Mouse (Mus musculus): ENCODE results near the gene Qdpr.
"Not testable (repeated sequence)": the region's sequence is repeated elsewhere in the genome, so short reads cannot be mapped to it uniquely, and the experiment has no call there.

The Qdpr gene

GRCm38 (mm10) chr5:45449206-45449605 lies 830 bp downstream of the Qdpr start:
- DNase-seq = no peak

GRCm38 (mm10) chr5:45448676-45449075 lies 1.4 kb downstream of the Qdpr start:
- peak in 1 of 2 experiments; percentile 41 for DNase-seq

DNA sequence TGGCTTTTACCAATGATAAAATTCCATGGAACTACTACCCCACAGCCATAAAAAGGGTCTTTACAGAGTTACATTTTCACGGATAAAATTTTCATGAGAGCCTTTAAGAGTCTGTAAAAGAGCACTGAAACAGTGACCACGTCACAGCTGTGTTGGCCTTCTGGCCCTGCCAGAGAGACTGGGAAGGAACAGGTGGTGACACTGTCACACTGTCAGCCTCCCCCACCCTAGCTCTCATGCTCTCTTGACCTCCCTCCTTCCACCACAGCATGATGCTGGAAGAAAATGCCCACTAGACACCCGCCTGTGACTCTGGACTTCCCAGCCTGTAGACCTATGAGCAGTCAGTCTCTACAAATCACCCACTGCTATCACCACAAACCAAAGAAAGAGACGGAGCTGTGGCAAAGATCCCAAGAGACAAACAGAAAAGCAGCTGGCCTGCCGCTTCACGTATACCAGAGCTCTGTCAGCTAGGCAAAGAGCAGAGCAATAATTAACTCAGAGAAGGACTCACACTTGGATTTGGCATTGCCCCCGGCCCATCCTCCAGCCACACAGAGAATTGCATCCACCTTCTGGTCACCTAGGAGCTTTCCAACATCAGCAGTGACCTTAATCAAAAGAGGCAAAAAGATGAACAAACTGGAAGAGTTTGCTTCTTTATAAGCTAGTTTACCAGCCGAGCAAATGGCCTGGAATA lies 5.8 kb downstream of the Qdpr start:
- peak; percentile 19 to 39 for DNase-seq

GRCm38 (mm10) chr5:45441745-45442144 lies 8.3 kb downstream of the Qdpr start:
- no peak for DNase-seq

- DNase-seq = no peak
Observed at GRCm38 (mm10) chr5:45441124-45441523, 8.9 kb downstream of the Qdpr start.

DNA sequence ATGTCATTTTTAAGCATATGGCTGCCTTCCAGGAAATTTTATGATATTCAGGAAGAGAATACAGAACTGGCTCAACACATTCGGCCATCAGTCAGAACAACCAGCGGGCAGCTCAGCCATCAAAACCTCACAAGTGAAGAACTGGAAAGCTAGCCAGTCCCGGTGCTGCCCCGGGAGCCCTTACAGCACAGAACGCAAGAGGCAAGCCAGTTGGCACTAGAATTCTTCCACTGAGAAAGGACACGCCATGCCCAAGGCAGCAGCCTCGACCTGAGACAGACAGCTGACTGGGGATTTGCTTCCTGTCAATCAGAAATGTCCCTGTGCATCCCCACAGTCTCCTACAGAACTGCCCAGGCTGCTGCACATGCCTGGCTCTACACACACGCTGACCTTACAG lies 11.7 kb downstream of the Qdpr start:
- peak; percentile 69 to 71 for DNase-seq

GRCm38 (mm10) chr5:45437826-45438225 lies 12.2 kb downstream of the Qdpr start:
- peak; percentile 48 to 68 for DNase-seq

- DNase-seq = no peak
Observed at GRCm38 (mm10) chr5:45435967-45436950, 13.8 kb downstream of the Qdpr start.

- no peak for DNase-seq
Observed at GRCm38 (mm10) chr5:45427891-45428290, 22.1 kb downstream of the Qdpr start.

DNA sequence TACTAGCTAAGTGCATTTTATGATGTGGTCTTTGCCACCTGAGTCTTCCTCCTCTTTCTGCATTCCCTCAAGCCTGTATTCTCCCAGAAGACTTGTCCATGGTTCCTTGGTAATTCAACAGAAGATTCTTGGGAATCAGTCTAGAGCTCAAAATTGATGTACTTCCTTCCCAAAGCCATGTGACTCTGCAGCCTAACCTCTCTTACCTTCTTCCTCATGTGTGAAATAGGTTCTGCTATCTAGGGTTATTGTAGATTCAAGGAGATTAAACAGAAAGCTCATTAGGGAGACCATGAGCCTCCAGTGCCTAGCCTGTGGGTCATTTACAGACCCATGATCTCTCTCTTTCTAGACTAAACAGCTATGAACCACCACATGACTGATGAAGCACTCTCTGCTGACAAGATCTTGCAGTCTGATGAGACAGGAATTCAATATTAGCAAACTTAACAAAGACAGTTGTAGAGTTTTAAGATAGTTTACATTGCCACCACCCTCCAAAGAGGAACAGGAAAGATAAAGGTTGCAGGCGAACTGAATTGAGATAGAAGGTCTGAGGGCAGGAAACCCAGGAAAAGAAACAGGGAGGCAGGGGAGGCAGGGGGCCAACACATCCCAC lies 23.5 kb downstream of the Qdpr start:
- no peak for DNase-seq

DNA sequence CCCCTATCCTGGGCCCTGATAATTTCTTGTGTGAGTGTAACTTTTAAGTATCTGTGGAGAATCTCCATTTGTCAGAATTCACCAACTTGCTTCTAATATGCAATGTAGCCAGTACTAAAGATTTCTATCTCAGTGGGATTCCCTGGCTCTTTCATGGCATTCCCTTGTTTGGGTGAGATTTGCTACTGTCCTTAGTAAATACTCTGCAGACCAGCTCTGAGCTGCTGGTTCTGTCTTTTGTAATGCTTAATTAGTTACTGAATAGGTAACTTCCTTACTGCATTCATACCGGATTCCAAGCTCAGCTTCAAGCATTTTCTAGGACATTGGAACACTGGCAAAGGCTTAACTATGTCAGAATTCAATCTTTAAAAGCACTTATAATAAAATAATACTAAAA lies 24.3 kb downstream of the Qdpr start:
- not testable (repeated sequence) for DNase-seq

GRCm38 (mm10) chr5:45424021-45424886 lies 25.8 kb downstream of the Qdpr start:
- peak; percentile 71 to 81 for DNase-seq

DNA sequence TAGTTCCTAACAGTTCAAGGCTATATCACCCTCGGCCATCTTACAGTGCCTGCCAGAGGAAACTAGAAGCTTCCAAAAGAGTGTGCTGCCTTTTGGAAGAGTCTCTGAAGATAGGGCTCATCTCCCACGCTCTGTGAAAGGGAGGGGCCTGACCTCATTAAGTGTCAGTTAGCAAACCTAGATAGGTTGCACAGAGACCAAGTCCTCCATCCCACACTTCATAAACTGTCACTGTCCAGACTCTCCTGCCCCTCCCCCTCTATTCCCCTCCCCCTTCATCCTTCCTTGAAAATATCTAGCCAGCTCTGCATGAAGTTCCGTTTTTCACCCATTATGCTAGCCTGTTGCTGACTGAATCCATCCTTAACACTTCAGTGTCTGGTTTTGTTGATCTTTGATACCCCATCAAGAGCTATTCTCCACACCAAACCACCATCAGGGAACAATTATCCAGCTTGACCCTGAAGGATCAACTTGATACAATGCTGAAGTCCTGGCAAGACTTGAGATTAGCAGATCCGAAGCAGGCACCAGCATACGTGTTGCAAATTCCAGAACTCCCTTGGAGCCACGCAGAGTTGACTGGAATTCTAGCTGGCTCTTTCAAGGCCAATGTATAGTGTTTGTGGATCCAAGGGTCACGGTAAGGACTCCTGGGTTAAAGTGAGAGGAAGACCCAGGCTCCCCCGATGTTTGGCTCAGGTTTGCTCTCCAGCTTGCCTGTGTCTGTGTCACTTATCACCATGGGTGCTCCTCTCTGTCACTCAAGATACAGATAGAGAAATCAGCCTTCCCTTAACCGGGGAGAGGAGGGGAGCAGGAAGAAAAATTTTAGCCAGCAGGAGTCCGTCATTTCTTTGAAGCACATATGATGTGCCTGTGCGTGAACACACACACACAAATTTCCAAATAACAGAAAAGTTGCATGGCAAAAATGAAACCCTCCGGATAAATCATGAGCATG lies 27.9 kb downstream of the Qdpr start:
- DNase-seq = no peak

DNA sequence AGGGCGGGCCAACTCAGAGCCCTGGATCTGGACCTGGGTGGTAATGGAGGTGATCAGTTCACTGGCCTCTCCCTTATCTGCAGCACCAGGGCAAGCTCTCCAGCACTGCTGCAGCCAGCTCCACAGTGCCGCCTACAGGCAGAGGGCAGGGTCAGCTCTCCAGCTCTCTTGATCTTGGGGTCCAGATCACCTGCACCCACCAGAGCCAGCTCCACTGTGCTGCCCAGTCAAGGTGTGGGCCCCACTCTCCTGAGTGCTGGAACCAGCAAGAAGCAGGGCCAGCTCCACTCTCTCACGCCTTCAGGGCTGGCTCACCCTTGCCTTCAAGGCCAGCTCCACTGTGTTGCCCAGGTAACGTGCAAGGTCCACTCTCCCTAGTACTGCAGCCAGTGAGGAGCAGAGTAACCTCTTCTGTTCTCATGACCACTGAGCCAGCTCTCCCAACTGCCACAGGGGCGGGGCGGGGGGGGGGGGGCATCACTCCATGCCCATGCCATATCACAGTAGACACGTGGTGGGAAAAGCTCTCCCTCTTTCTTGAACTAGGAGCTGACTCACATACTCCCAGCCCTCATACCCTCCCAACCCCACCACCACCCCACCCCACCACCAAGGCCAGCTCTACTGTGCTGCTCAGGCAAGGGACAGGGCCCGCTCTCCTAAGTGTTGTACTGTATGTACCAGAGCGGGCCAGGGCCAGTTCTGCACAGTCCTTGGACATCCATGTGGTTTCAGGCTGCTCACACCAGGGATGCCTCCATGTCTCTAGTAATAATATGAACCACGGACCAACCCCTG lies 30.0 kb downstream of the Qdpr start:
- DNase-seq = peak; percentile 14 to 21

- DNase-seq = no peak
Observed at GRCm38 (mm10) chr5:45417859-45418443, 32.1 kb downstream of the Qdpr start.

DNA sequence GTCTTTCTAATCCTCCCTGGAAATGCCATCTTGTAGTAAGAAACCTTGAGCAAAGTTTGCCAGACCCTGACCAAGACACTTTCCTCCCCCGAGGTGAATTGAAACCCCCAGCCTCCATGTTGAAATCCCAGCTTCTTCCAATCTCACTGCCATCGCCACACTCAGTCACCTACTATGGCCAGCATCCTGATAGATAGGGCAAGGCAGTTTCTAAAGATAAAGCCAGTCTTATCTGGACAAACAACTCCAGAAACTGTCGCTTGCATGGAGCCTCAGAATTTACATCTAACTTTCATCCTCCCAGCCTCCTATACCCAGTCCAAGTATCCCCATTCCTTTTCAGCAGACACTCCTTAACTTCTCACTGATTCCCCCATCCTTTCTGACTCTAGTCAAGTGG lies 33.6 kb downstream of the Qdpr start:
- DNase-seq = no peak

- no peak for DNase-seq
Observed at GRCm38 (mm10) chr5:45406129-45406528, 43.9 kb downstream of the Qdpr start.

GRCm38 (mm10) chr5:45402632-45403031 lies 47.4 kb downstream of the Qdpr start:
- peak; percentile 81 to 86 for DNase-seq

- DNase-seq = no peak
Observed at GRCm38 (mm10) chr5:45384034-45384812, 65.8 kb downstream of the Qdpr start.

Measured in cerebellum, postnatal 14 days (tissue).